8 mouse cellular contexts compared by ENCODE assay signal in genomic region chr11:77491502-77492291, GRCm38 (mm10). TPM values are rescaled to one million over a fixed set of nuclear protein-coding genes. Genes with fewer than 3 reads are reported as not detected.
DNase-seq lines count a peak whose midpoint lies in the region; ATAC-seq and TF ChIP-seq lines count a peak whose summit lies in the region.

No protein-coding gene starts in this region.

- peak overlapping the region; percentile 94 for H3K4me2 ChIP-seq in forebrain, embryonic 15.5 days (replicated peaks)
- H3K4me2 ChIP-seq in hindbrain, embryonic 12.5 days (replicated peaks) = peak overlapping the region; percentile 69
- peak overlapping the region; percentile 91 for H3K4me2 ChIP-seq in limb, embryonic 15.5 days
- peak overlapping the region; percentile 86 for H3K4me2 ChIP-seq in midbrain, postnatal 0 days (ENCODE audit: low read depth, low read length, poor library complexity, severe bottlenecking)

- peak overlapping the region; percentile 93 for H3K4me3 ChIP-seq in forebrain, embryonic 15.5 days
- peak overlapping the region; percentile 97 for H3K4me3 ChIP-seq in hindbrain, embryonic 12.5 days
- peak overlapping the region; percentile 92 for H3K4me3 ChIP-seq in limb, embryonic 15.5 days
- peak overlapping the region; percentile 96 for H3K4me3 ChIP-seq in midbrain, postnatal 0 days (ENCODE audit: low read depth, low read length)

- peak; percentile 61 for DNase-seq in ovary, postnatal 36 days (ENCODE audit: low spot score)
- DNase-seq in ovary, postnatal 14 days (ENCODE audit: low spot score) = no peak
- DNase-seq in brain, adult 2 months (ENCODE audit: low read depth, low spot score) = peak; percentile 92
- peak; percentile 72 for DNase-seq in midbrain, postnatal 0 days (ENCODE audit: low spot score)
- no peak for DNase-seq in layer of hippocampus, adult 9-11 months

- TF ChIP-seq CTCF in midbrain, postnatal 0 days (IDR thresholded peaks at IDR 0.05) = no peak

- H3K36me3 ChIP-seq in forebrain, embryonic 15.5 days = no peaks in the 10 kb centered on the region
- H3K36me3 ChIP-seq in hindbrain, embryonic 12.5 days = 0 out of 2 replicates have a peak, but pooled peaks cover 2% of the 10 kb centered on the region
- H3K36me3 ChIP-seq in limb, embryonic 15.5 days = no peaks in the 10 kb centered on the region
- no peaks in the 10 kb centered on the region for H3K36me3 ChIP-seq in midbrain, postnatal 0 days (ENCODE audit: insufficient read depth, low read length)

- H3K9ac ChIP-seq in forebrain, embryonic 15.5 days (replicated peaks) = peak overlapping the region; percentile 58
- H3K9ac ChIP-seq in hindbrain, embryonic 12.5 days = peak overlapping the region; percentile 66
- H3K9ac ChIP-seq in limb, embryonic 15.5 days = peak overlapping the region; percentile 28; the same call in 1 of the 2 replicates
- H3K9ac ChIP-seq in midbrain, postnatal 0 days (replicated peaks; ENCODE audit: low read length, poor library complexity, severe bottlenecking) = peak overlapping the region; percentile 47

- WGBS in forebrain, embryonic 15.5 days = under 1% methylated on average over 23 of the region's 23 CpGs
- under 1% methylated on average over 23 of the region's 23 CpGs for WGBS in hindbrain, embryonic 12.5 days
- WGBS in limb, embryonic 15.5 days = 0% methylated on average over 23 of the region's 23 CpGs
- WGBS in midbrain, postnatal 0 days = under 1% methylated on average over 23 of the region's 23 CpGs

- H3K27me3 ChIP-seq in forebrain, embryonic 15.5 days = no peaks in the 10 kb centered on the region
- no peaks in the 10 kb centered on the region for H3K27me3 ChIP-seq in hindbrain, embryonic 12.5 days
- H3K27me3 ChIP-seq in limb, embryonic 15.5 days = no peaks in the 10 kb centered on the region
- H3K27me3 ChIP-seq in midbrain, postnatal 0 days (ENCODE audit: insufficient read depth, low read length) = no peaks in the 10 kb centered on the region

- H3K9me3 ChIP-seq in forebrain, embryonic 15.5 days = no peaks in the 10 kb centered on the region
- H3K9me3 ChIP-seq in hindbrain, embryonic 12.5 days (replicated peaks) = no peaks in the 10 kb centered on the region
- no peaks in the 10 kb centered on the region for H3K9me3 ChIP-seq in limb, embryonic 15.5 days
- no peaks in the 10 kb centered on the region for H3K9me3 ChIP-seq in midbrain, postnatal 0 days (ENCODE audit: low read length)

- H3K4me1 ChIP-seq in forebrain, embryonic 15.5 days = peaks cover 74% of the 10 kb centered on the region
- peaks cover 71% of the 10 kb centered on the region for H3K4me1 ChIP-seq in hindbrain, embryonic 12.5 days
- H3K4me1 ChIP-seq in limb, embryonic 15.5 days = peaks cover 85% of the 10 kb centered on the region
- peaks cover 29% of the 10 kb centered on the region; the same call in 1 of the 2 replicates for H3K4me1 ChIP-seq in midbrain, postnatal 0 days (ENCODE audit: insufficient read depth, low read length)

- ATAC-seq in forebrain, embryonic 15.5 days (replicated peaks) = peak; percentile 59
- ATAC-seq in hindbrain, embryonic 12.5 days (ENCODE audit: low FRiP score) = peak; percentile 53
- ATAC-seq in limb, embryonic 15.5 days (ENCODE audit: insufficient number of reproducible peaks, low FRiP score, low TSS enrichment, low read depth) = peak; percentile 80
- peak; percentile 48 for ATAC-seq in midbrain, postnatal 0 days (ENCODE audit: low FRiP score)

- peak overlapping the region; percentile 92 for H3K27ac ChIP-seq in forebrain, embryonic 15.5 days (replicated peaks)
- peak overlapping the region; percentile 87 for H3K27ac ChIP-seq in hindbrain, embryonic 12.5 days
- H3K27ac ChIP-seq in limb, embryonic 15.5 days = peak overlapping the region; percentile 93
- peak overlapping the region; percentile 89 for H3K27ac ChIP-seq in midbrain, postnatal 0 days (ENCODE audit: low read depth, low read length)

RNA-seq across cellular contexts. Expression of gene Git1, which starts 1.7 kb away (rescaled TPM):
- polyA plus RNA-seq in forebrain, embryonic 15.5 days (2015; fragmentation: Nextera tagmentation; extraction: Ambion mirVana) = 14.4 and 15.9 TPM in 2 replicates
- 10.9 and 13.4 TPM in 2 replicates for polyA plus RNA-seq in hindbrain, embryonic 12.5 days (2016; fragmentation: Nextera tagmentation; extraction: Ambion mirVana)
- 9.1 and 10.8 TPM in 2 replicates for polyA plus RNA-seq in limb, embryonic 15.5 days (2015; fragmentation: Nextera tagmentation; extraction: Ambion mirVana)
- 111 and 143 TPM in 2 replicates for total RNA-seq in midbrain, postnatal 0 days (2014; rRNA removed)
- polyA plus RNA-seq in midbrain, postnatal 0 days (2015; fragmentation: Nextera tagmentation; extraction: Ambion mirVana) = 18.5 and 19.6 TPM in 2 replicates

RNA-seq across cellular contexts. Expression of gene Ankrd13b, which starts 2.2 kb away (rescaled TPM):
- polyA plus RNA-seq in forebrain, embryonic 15.5 days (2015; fragmentation: Nextera tagmentation; extraction: Ambion mirVana) = 37.3 and 41.8 TPM in 2 replicates
- 28.3 and 29.2 TPM in 2 replicates for polyA plus RNA-seq in hindbrain, embryonic 12.5 days (2016; fragmentation: Nextera tagmentation; extraction: Ambion mirVana)
- polyA plus RNA-seq in limb, embryonic 15.5 days (2015; fragmentation: Nextera tagmentation; extraction: Ambion mirVana) = 5.0 and 7.2 TPM in 2 replicates
- 70.3 and 75.5 TPM in 2 replicates for total RNA-seq in midbrain, postnatal 0 days (2014; rRNA removed)
- 41.5 and 43.6 TPM in 2 replicates for polyA plus RNA-seq in midbrain, postnatal 0 days (2015; fragmentation: Nextera tagmentation; extraction: Ambion mirVana)

RNA-seq across cellular contexts. Expression of gene Abhd15, which starts 23.2 kb away (rescaled TPM):
- polyA plus RNA-seq in forebrain, embryonic 15.5 days (2015; fragmentation: Nextera tagmentation; extraction: Ambion mirVana) = 1.9 and 2.4 TPM in 2 replicates
- polyA plus RNA-seq in hindbrain, embryonic 12.5 days (2016; fragmentation: Nextera tagmentation; extraction: Ambion mirVana) = 3.5 and 4.2 TPM in 2 replicates
- 2.7 and 3.0 TPM in 2 replicates for polyA plus RNA-seq in limb, embryonic 15.5 days (2015; fragmentation: Nextera tagmentation; extraction: Ambion mirVana)
- total RNA-seq in midbrain, postnatal 0 days (2014; rRNA removed) = 3.6 and 4.2 TPM in 2 replicates
- polyA plus RNA-seq in midbrain, postnatal 0 days (2015; fragmentation: Nextera tagmentation; extraction: Ambion mirVana) = 1.6 and 1.8 TPM in 2 replicates

RNA-seq across cellular contexts. Expression of gene Trp53i13, which starts 24.1 kb away (rescaled TPM):
- polyA plus RNA-seq in forebrain, embryonic 15.5 days (2015; fragmentation: Nextera tagmentation; extraction: Ambion mirVana) = 15.0 and 19.5 TPM in 2 replicates
- polyA plus RNA-seq in hindbrain, embryonic 12.5 days (2016; fragmentation: Nextera tagmentation; extraction: Ambion mirVana) = 29.7 and 32.3 TPM in 2 replicates
- 62.5 and 69.8 TPM in 2 replicates for polyA plus RNA-seq in limb, embryonic 15.5 days (2015; fragmentation: Nextera tagmentation; extraction: Ambion mirVana)
- 7.5 and 7.8 TPM in 2 replicates for total RNA-seq in midbrain, postnatal 0 days (2014; rRNA removed)
- 11.4 and 11.5 TPM in 2 replicates for polyA plus RNA-seq in midbrain, postnatal 0 days (2015; fragmentation: Nextera tagmentation; extraction: Ambion mirVana)

RNA-seq across cellular contexts. Expression of gene Gm10392, which starts 27.3 kb away (rescaled TPM):
- not detected in 2 replicates for polyA plus RNA-seq in forebrain, embryonic 15.5 days (2015; fragmentation: Nextera tagmentation; extraction: Ambion mirVana)
- polyA plus RNA-seq in hindbrain, embryonic 12.5 days (2016; fragmentation: Nextera tagmentation; extraction: Ambion mirVana) = 0.14 TPM in 1 of 2 replicates, not detected in the other
- polyA plus RNA-seq in limb, embryonic 15.5 days (2015; fragmentation: Nextera tagmentation; extraction: Ambion mirVana) = 0.12 TPM in 1 of 2 replicates, not detected in the other
- not detected in 2 replicates for total RNA-seq in midbrain, postnatal 0 days (2014; rRNA removed)
- not detected in 2 replicates for polyA plus RNA-seq in midbrain, postnatal 0 days (2015; fragmentation: Nextera tagmentation; extraction: Ambion mirVana)

Comparison
In these comparisons a context has a peak if more than half of its experiments do, and no peak if none do; other contexts are left out.
1. DNase-seq: peak in ovary, postnatal 36 days (single experiment), brain, adult 2 months (single experiment) and midbrain, postnatal 0 days (single experiment); none in ovary, postnatal 14 days (single experiment) and layer of hippocampus, adult 9-11 months (single experiment).
2. Peak in every context shown above with its lines, with median percentiles within 50 percentile points of each other: ATAC-seq, H3K27ac ChIP-seq, H3K4me2 ChIP-seq, H3K4me3 ChIP-seq and H3K9ac ChIP-seq.